Mouse (Mus musculus): ENCODE data around the gene Ensa.

DNA sequence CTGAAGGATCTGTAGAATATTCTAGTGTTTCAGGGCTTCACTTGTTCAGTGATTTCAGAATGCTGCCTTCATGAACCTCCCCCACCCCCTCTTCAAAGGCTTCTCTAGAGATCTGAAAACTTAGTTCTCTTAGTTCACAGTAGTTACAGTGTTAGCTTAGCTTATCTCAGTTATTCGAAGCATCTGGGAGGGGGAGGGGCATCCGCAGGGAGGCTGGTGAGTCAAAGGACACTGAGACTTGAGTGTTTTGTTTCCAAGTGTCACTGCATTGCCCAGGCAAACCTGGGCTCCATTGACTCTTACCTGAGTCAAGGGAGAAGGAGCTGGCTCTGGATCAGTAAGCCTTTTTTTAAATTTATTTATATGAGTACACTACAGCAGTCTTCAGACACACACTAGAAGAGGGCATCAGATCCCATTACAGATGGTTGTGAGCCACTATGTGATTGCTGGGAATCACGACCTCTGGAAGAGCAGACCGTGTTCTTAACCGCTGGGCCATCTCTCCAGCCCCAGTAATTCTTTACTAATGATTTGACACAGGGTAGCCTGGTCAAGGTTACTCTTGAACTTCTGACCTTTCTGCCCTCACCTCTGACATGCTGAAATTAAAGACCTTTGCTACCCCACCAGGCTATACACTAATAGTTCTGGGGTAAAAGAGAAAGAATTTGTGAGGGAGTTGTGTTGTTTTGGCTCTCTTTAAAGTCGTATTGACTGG lies 41.5 kb downstream of the Ensa start:
- TF ChIP-seq POLR2A (IDR thresholded peaks at IDR 0.05; ENCODE audit: extremely low read depth, insufficient read depth, low read length) (no peak), CTCF (IDR thresholded peaks at IDR 0.05; ENCODE audit: extremely low read depth, insufficient read depth, low read length) (no peak)
